Mouse (Mus musculus) thymus, adult 2 months (tissue): ENCODE data around the gene Atxn7. TPM values are rescaled to one million over a fixed set of nuclear protein-coding genes. Genes with fewer than 3 reads are reported as not detected.
A peak's percentile ranks its signal among the peaks of the same experiment; 100 is the strongest.

Experiments
- DNase-seq: peaks from one replicate; pipeline ENCODE4 v3.0.0; 2021
- H3K27ac ChIP-seq: fragments of 200-500 bp; 2 replicates; pipeline ENCODE4 v1.5.1; 2012; ENCODE audit warnings: low read length, control low read depth; ENCODE audit not compliant: control insufficient read depth, insufficient read depth
- H3K27me3 ChIP-seq: fragments of 200-500 bp; 2 replicates; pipeline ENCODE4 v1.6.1; 2012; ENCODE audit warnings: mild to moderate bottlenecking, low read length, moderate library complexity, mixed read lengths; ENCODE audit not compliant: control insufficient read depth, insufficient read depth
- H3K36me3 ChIP-seq: fragments of 200-500 bp; 2 replicates; pipeline ENCODE4 v1.6.1; 2012; ENCODE audit warnings: mild to moderate bottlenecking, low read length, moderate library complexity; ENCODE audit not compliant: control insufficient read depth, insufficient read depth
- H3K4me1 ChIP-seq: fragments of 200-500 bp; replicated peaks from 2 replicates; pipeline ENCODE4 v1.6.1; 2012; ENCODE audit warnings: low read length; ENCODE audit not compliant: control insufficient read depth, insufficient read depth
- H3K4me3 ChIP-seq: fragments of 200-500 bp; 2 replicates; pipeline ENCODE4 v1.5.1; 2012; ENCODE audit warnings: mild to moderate bottlenecking, low read length, control low read depth, moderate library complexity; ENCODE audit not compliant: control insufficient read depth, insufficient read depth
- CTCF ChIP-seq: fragments of 200-500 bp; IDR thresholded peaks from 2 replicates; pipeline ENCODE4 v1.5.1; 2012; ENCODE audit warnings: mild to moderate bottlenecking, control low read depth, low read length, moderate library complexity, borderline replicate concordance; ENCODE audit not compliant: control insufficient read depth, poor library complexity, insufficient read depth; ENCODE audit errors: extremely low read depth
- POLR2A ChIP-seq: fragments of 200-500 bp; IDR thresholded peaks from 2 replicates; pipeline ENCODE4 v1.6.1; 2012; ENCODE audit warnings: mild to moderate bottlenecking, low read length, control low read depth, moderate library complexity; ENCODE audit not compliant: control insufficient read depth, poor library complexity, insufficient read depth; ENCODE audit errors: extremely low read depth
- WGBS: fragments of 180-500 bp; shearing (Covaris S2); methylation state at CpG from one replicate; pipeline ENCODE4 v1.1.7; 2018; 5-methylcytosine and 5-hydroxymethylcytosine counted together
- polyA plus RNA-seq: library from polyadenylated mRNA; depleted of rRNA; stranded (reverse); fragments of >200 nt; gene quantifications from 2 replicates; pipeline ENCODE4 v1.2.3, GENCODE M21; 2012; rRNA removed

The Atxn7 gene
- 51.1 and 55.1 TPM in 2 replicates for polyA plus RNA-seq

GRCm38 (mm10) chr14:13961401-13962112 lies at the start of gene Atxn7, which contains the start of gene Thoc7:
TSS of gene Atxn7 (plus strand) at chr14:13961440.
TSS of gene Thoc7 (minus strand) at chr14:13961852.
- Histone ChIP-seq H3K36me3 (no peaks in the 10 kb centered on the region), H3K27ac (peak within 1 kb of the TSS; percentile 46; the same call in 1 of the 2 replicates), H3K4me1 (peaks cover 3% of the 10 kb centered on the region; the same call in 1 of the 2 replicates), H3K4me3 (peak within 1 kb of the TSS; percentile 99), H3K27me3 (no peaks in the 10 kb centered on the region)
- WGBS = 5% methylated on average over 56 of the region's 56 CpGs
- peak; percentile 61 for DNase-seq
- TF ChIP-seq POLR2A (no peak), CTCF (no peak)

GRCm38 (mm10) chr14:13914387-13915082 lies 46.7 kb upstream of the Atxn7 start, which contains the start of gene Gm281:
TSS of gene Gm281 (minus strand) at chr14:13914478.
- no peak for TF ChIP-seq CTCF
- no peak for TF ChIP-seq POLR2A
- no peaks in the 10 kb centered on the region for H3K4me1 ChIP-seq
- no peaks in the 10 kb centered on the region for H3K27me3 ChIP-seq
- H3K27ac ChIP-seq = no peak within 1 kb of the TSS
- WGBS = 66% methylated on average over 1 of the region's 1 CpGs
- H3K4me3 ChIP-seq = no peak within 1 kb of the TSS
- no peaks in the 10 kb centered on the region for H3K36me3 ChIP-seq
- DNase-seq = no peak

GRCm38 (mm10) chr14:13915207-13915606 lies 46.0 kb upstream of the Atxn7 start:
- 79% methylated on average over 4 of the region's 4 CpGs for WGBS
- Histone ChIP-seq H3K27me3 (no peaks in the 10 kb centered on the region), H3K27ac (no peak overlapping the region), H3K4me3 (no peak overlapping the region), H3K4me1 (no peaks in the 10 kb centered on the region), H3K36me3 (no peaks in the 10 kb centered on the region)
- DNase-seq = no peak
- TF ChIP-seq CTCF (no peak), POLR2A (no peak)

GRCm38 (mm10) chr14:13917208-13917607 lies 44.0 kb upstream of the Atxn7 start:
- Histone ChIP-seq H3K4me1 (no peaks in the 10 kb centered on the region), H3K36me3 (no peaks in the 10 kb centered on the region), H3K4me3 (no peak overlapping the region), H3K27me3 (no peaks in the 10 kb centered on the region), H3K27ac (no peak overlapping the region)
- no peak for TF ChIP-seq POLR2A
- no peak for TF ChIP-seq CTCF
- WGBS = 91% methylated on average over 10 of the region's 10 CpGs
- DNase-seq = no peak

GRCm38 (mm10) chr14:13917630-13918029 lies 43.6 kb upstream of the Atxn7 start:
- no peak overlapping the region for H3K27ac ChIP-seq
- H3K36me3 ChIP-seq = no peaks in the 10 kb centered on the region
- peak; percentile 45 for DNase-seq
- TF ChIP-seq CTCF (no peak), POLR2A (no peak)
- H3K4me1 ChIP-seq = no peaks in the 10 kb centered on the region
- 46% methylated on average over 3 of the region's 3 CpGs for WGBS
- H3K4me3 ChIP-seq = no peak overlapping the region
- no peaks in the 10 kb centered on the region for H3K27me3 ChIP-seq

- Histone ChIP-seq H3K27me3 (no peaks in the 10 kb centered on the region), H3K4me1 (peaks cover 3% of the 10 kb centered on the region; the same call in 1 of the 2 replicates), H3K36me3 (no peaks in the 10 kb centered on the region), H3K4me3 (peak overlapping the region; percentile 42), H3K27ac (no peak overlapping the region)
- TF ChIP-seq CTCF = no peak
- no peak for TF ChIP-seq POLR2A
- peak; percentile 2 for DNase-seq
- WGBS = 23% methylated on average over 30 of the region's 31 CpGs
These were observed 27.8 kb upstream of the Atxn7 start for GRCm38 (mm10) chr14:13933290-13934051.
